Mouse (Mus musculus) E14TG2a.4 (cell line): ENCODE data around the gene Atp8a2.

Source experiments
- CTCF ChIP-seq: conservative IDR thresholded peaks from 2 replicates; pipeline ENCODE4 v1.5.1; 2014; ENCODE audit warnings: low read length
- NANOG ChIP-seq: IDR thresholded peaks from 2 replicates; pipeline ENCODE4 v1.6.1; 2014; ENCODE audit warnings: borderline replicate concordance, low read length, mixed read lengths
- POU5F1 ChIP-seq: IDR thresholded peaks from 2 replicates; pipeline ENCODE4 v1.6.1; 2014; ENCODE audit warnings: low read length, borderline replicate concordance

- TF ChIP-seq CTCF (no peak), POU5F1 (no peak), NANOG (no peak)
These were observed 328.6 kb downstream of the Atp8a2 start for GRCm38 (mm10) chr14:59868369-59868768.
